Mouse (Mus musculus) adrenal gland, postnatal 36 days (tissue): ENCODE results near the gene Dek. TPM values are rescaled to one million over a fixed set of nuclear protein-coding genes. Genes with fewer than 3 reads are reported as not detected.
A peak's percentile ranks its signal among the peaks of the same experiment; 100 is the strongest.

ENCODE experiments used
- DNase-seq, 2 experiments: peaks; one replicate each; pipeline ENCODE4 v3.0.0; 2021; ENCODE audit warnings: mixed read lengths in 1 of 2
- total RNA-seq, 2 experiments: library from RNA; stranded (reverse); gene quantifications; 2 replicates each; pipeline ENCODE4 v1.2.3; 2021

Gene Dek
- total RNA-seq, 2 experiments from 2014 or later = 62.7 to 71.1 TPM

GRCm38 (mm10) chr13:47111185-47111584 lies 5.2 kb upstream of the Dek start:
- DNase-seq = no peak

GRCm38 (mm10) chr13:47109239-47109638 lies 3.2 kb upstream of the Dek start:
- DNase-seq = no peak

- no peak for DNase-seq
Observed at GRCm38 (mm10) chr13:47106580-47106888, 533 bp upstream of the Dek start.

GRCm38 (mm10) chr13:47104856-47105541 lies 1.0 kb downstream of the Dek start:
- DNase-seq = peak in 1 of 2 experiments; percentile 48

GRCm38 (mm10) chr13:47104146-47104545 lies 1.9 kb downstream of the Dek start:
- no peak for DNase-seq

GRCm38 (mm10) chr13:47100587-47100986 lies 5.4 kb downstream of the Dek start:
- DNase-seq = no peak

- no peak for DNase-seq
Observed at GRCm38 (mm10) chr13:47099265-47099664, 6.7 kb downstream of the Dek start.

GRCm38 (mm10) chr13:47096591-47096990 lies 9.4 kb downstream of the Dek start:
- no peak for DNase-seq

GRCm38 (mm10) chr13:47093791-47094190 lies 12.2 kb downstream of the Dek start:
- peak in 1 of 2 experiments; percentile 11 for DNase-seq

GRCm38 (mm10) chr13:47089271-47089670 lies 16.7 kb downstream of the Dek start:
- no peak for DNase-seq

- no peak for DNase-seq
Observed at GRCm38 (mm10) chr13:47088433-47088832, 17.6 kb downstream of the Dek start.

GRCm38 (mm10) chr13:47080905-47081505 lies 25.0 kb downstream of the Dek start:
- peak in 1 of 2 experiments; percentile 19 for DNase-seq

- DNase-seq = no peak
Observed at GRCm38 (mm10) chr13:47078799-47079198, 27.2 kb downstream of the Dek start.

GRCm38 (mm10) chr13:47077367-47077766 lies 28.6 kb downstream of the Dek start:
- no peak for DNase-seq

- DNase-seq = no peak
Observed at GRCm38 (mm10) chr13:47076156-47076555, 29.8 kb downstream of the Dek start.

- no peak for DNase-seq
Observed at GRCm38 (mm10) chr13:47072484-47072883, 33.5 kb downstream of the Dek start.

- DNase-seq = no peak
Observed at GRCm38 (mm10) chr13:47071871-47072270, 34.1 kb downstream of the Dek start.

GRCm38 (mm10) chr13:47070329-47071080 lies 35.5 kb downstream of the Dek start:
- no peak for DNase-seq

- no peak for DNase-seq
Observed at GRCm38 (mm10) chr13:47067001-47067400, 39.0 kb downstream of the Dek start.

GRCm38 (mm10) chr13:47066516-47066915 lies 39.5 kb downstream of the Dek start:
- no peak for DNase-seq

GRCm38 (mm10) chr13:47063985-47064760 lies 41.8 kb downstream of the Dek start:
- no peak for DNase-seq

GRCm38 (mm10) chr13:47062756-47063155 lies 43.2 kb downstream of the Dek start:
- no peak for DNase-seq

- no peak for DNase-seq
Observed at GRCm38 (mm10) chr13:47056781-47057180, 49.2 kb downstream of the Dek start.
